Mouse (Mus musculus): ENCODE measurements around the gene Aak1.

GRCm38 (mm10) chr6:86909881-86910280, 60.6 kb downstream of the Aak1 start:
- TF ChIP-seq CTCF (IDR thresholded peaks at IDR 0.05; ENCODE audit: low read depth, low read length) (no peak), POLR2A (IDR thresholded peaks at IDR 0.05; ENCODE audit: borderline replicate concordance, low read depth, low read length) (no peak)

All from bone marrow macrophage, adult 2 months (primary cell).